Mouse (Mus musculus) activated CD4-positive, CD25-positive, alpha-beta regulatory T cell, adult 9 weeks (primary cell): ENCODE results near the gene Tmem132e. TPM values are rescaled to one million over a fixed set of nuclear protein-coding genes. Genes with fewer than 3 reads are reported as not detected.

Experiments
- polyA plus RNA-seq: library from polyadenylated mRNA; unstranded; fragments of 100-300 nt; shearing (Covaris generic); gene quantifications from one replicate; pipeline ENCODE4 v1.2.1, GENCODE M21; 2017

Tmem132e gene
- not detected for polyA plus RNA-seq

GRCm38 (mm10) chr11:82388371-82389313 lies at the start of gene Tmem132e:
Tmem132e (plus strand) TSS chr11:82388900.

Other genes with a start within 250 kb of the Tmem132e start
- 3.4 TPM for gene Ccl1, start 83.2 kb upstream of the Tmem132e start, polyA plus RNA-seq